Mouse (Mus musculus): ENCODE measurements around the gene Plxnc1.

Gene Plxnc1

GRCm38 (mm10) chr10:94918618-94919017 lies 26.0 kb downstream of the Plxnc1 start:
- DNase-seq: no peak

- DNase-seq: no peak
These were observed 26.6 kb downstream of the Plxnc1 start for GRCm38 (mm10) chr10:94917990-94918389.

- DNase-seq: no peak
These were observed 27.3 kb downstream of the Plxnc1 start for GRCm38 (mm10) chr10:94917354-94917753.

GRCm38 (mm10) chr10:94916610-94917009 lies 28.0 kb downstream of the Plxnc1 start:
- DNase-seq: no peak

DNA sequence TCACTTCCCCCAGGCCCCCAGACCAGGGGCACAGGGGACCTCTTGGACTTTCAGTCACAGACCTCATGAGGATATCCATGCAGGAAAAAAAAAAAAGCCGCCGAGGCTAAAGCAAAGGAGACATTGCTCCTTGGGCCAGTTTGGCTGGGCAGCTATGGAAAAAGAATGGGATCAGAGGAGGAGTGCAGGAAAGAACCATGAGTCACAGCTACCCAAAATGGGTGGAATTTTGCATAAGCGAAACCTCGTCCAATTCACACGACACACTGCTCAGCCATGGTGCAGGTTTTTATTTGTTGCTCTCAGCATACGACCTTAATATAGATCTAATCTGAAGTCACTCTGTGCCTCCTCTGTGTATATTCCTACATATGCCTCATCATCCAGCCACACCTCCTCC lies 28.9 kb downstream of the Plxnc1 start:
- DNase-seq: no peak

GRCm38 (mm10) chr10:94914081-94914480 lies 30.6 kb downstream of the Plxnc1 start:
- peak; percentile 34 for DNase-seq

- no peak for DNase-seq
These were observed 31.3 kb downstream of the Plxnc1 start for GRCm38 (mm10) chr10:94913336-94913739.

DNA sequence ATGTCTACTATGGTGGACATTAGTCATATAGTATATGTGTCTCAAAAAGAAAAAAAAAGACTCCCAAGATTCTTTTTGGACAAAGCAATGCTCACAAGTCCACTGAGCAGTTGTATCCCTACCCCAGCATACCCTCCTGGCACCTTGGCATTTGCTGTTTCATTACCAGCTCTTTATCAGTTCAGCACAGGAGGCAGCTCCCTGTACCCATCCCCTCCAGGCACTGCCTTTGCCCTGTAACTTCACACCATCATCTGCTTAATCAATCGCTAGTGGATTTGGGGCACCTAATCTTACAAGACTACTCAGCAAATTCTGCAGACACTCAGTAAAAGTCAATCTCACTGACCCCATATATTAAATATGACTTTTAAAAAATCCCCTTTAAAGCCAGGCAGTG lies 32.1 kb downstream of the Plxnc1 start:
- no peak for DNase-seq

GRCm38 (mm10) chr10:94911102-94911501 lies 33.5 kb downstream of the Plxnc1 start:
- DNase-seq: no peak

DNA sequence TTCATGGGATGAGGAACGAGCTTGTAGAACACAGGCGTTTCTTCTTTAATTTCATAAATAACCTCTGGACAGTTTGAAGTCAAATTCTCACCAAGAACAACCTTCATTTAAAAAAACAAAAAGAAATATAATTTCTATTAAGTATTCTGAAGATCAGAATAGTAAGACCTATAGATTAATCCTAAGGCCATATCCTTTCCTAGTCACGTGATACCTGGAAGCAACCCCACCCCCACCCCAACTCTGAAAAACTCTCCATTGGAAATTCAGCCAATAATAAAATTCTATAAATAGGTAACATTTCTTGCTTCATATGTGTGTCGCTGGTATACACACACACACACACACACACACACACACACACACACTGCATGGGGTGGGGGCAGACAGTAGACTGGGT lies 34.1 kb downstream of the Plxnc1 start:
- no peak for DNase-seq

- DNase-seq: no peak
These were observed 34.8 kb downstream of the Plxnc1 start for GRCm38 (mm10) chr10:94909789-94910188.

DNA sequence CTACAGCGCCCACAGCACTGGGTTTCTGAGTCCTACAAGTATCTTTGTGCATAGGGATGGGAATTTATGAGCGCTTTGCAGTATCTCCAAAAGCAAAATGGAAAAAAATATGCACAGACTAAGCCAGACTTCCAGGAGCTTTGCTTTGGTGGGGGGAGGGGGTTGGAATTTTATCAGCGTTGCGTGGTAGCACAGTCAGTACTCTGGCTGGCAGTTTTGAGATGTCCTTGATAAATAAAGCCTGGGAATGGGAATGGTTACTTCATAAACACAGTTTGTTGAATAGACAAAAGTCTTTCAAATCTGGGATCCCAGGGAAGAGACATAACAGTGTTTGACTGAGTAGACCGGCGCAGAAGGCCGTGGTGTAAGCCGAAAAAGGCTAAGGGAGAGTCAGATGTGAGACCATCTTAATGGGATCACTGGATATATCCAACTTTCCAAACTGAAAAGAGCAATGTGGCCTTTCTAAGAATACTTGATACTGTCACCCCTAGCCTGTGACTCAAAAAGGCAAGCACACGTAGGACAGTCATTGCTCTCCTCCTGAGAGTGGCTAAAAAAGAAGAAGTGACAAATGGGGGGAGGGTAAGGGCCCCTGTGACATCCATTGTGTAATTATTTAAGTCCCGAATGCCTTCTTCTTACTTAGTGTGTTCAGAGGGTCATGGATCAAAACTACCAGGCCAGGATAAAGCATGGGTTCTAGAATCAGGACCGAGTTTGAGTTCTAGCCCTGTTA lies 35.5 kb downstream of the Plxnc1 start:
- peak; percentile 39 for DNase-seq

GRCm38 (mm10) chr10:94905689-94906473 lies 38.8 kb downstream of the Plxnc1 start:
- no peak for DNase-seq

GRCm38 (mm10) chr10:94905219-94905618 lies 39.4 kb downstream of the Plxnc1 start:
- no peak for DNase-seq

- no peak for DNase-seq
These were observed 47.7 kb downstream of the Plxnc1 start for GRCm38 (mm10) chr10:94896950-94897349.

GRCm38 (mm10) chr10:94896311-94896710 lies 48.3 kb downstream of the Plxnc1 start:
- no peak for DNase-seq

DNA sequence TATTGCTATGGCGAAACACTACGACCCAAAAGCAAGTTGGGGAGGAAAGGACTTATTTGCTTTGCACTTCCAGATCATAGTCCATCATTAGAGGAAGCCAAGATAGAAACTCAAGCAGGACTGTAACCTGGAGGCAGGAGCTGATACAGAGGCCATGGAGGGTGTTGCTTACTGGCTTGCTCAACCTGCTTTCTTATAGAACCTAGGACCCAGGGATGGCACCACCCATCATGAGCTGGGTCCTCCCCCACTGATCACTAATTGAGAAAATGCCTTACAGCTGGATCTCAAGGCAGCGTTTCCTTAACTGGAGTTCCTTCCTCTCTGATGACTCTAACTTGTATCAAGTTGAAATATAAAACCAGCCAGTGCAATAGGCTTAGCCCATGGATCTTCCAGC lies 48.8 kb downstream of the Plxnc1 start:
- DNase-seq: no peak

DNA sequence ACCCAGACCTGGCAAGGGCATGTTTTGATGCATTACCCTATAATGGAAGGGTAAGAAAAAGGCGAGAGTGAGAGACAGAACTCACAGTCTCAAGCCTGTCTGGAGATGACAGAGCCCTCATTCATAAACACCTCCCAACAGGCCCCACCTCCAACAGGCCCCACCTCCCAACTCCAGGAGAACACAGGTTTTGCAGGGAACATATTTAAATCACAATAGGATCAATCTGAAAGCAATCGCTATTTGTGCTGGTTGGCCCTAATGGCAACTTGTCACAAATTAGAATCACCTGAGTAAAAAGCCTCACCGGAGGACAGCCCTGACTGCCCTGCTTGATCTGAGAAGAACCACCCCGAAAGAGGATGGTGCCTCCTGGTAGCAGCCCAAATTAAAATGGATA lies 54.9 kb downstream of the Plxnc1 start:
- DNase-seq: no peak

DNA sequence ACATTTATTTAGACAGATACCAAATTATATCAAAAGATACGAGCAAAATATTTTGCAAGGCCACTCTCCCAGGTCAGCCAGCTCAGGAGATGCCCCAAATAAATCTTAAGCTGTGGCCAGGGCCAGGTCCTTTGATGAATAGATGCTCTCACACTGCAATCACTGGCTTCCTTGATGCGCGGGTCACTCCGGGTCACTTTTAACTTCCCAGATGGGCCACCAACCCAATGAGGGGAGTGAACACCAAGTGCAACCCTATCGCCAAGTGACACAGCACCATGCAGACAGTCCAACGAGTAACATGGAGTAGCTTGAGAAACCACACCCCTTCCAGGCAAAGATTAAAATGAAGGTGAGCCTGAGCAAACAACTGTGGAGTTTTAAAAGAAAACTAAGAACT lies 61.4 kb downstream of the Plxnc1 start:
- no peak for DNase-seq

DNA sequence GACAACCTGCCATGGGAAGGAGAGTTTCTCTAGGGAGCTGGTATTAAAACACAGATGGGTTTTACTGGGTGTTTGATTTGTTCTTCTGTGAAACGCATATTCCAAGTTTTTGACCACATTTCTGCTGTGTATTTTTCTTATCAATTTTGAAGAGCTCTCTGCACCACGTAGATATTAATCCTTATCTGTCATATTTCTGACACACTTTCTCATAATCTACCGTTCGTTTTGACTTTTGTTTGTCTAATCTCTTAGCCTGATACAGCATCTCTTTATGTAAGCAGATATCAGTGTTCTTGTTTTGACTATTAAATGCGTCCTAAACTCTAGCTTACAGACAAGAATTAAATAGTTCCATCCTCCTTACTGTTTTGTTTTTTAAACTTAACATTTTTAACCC lies 73.1 kb downstream of the Plxnc1 start:
- no peak for DNase-seq

DNA sequence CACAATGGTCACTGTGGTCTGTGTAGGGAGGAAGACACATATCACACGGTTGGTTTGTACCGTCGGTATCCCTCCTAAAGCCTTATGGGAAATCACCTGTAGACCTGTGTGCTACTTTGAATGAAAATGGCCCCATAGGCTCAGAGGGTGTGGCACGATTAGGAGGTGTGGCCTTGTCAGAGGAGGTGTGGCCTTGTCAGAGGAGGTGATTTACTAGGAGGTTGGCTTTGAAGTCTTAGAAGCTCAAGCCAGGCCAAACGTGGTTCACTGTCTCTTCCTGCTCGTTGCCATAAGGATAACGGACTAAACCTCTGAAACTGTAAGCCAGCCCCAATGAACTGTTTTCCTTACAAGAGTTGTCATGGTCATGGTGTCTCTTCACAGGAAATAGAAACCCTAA lies 73.5 kb downstream of the Plxnc1 start:
- DNase-seq: no peak

DNA sequence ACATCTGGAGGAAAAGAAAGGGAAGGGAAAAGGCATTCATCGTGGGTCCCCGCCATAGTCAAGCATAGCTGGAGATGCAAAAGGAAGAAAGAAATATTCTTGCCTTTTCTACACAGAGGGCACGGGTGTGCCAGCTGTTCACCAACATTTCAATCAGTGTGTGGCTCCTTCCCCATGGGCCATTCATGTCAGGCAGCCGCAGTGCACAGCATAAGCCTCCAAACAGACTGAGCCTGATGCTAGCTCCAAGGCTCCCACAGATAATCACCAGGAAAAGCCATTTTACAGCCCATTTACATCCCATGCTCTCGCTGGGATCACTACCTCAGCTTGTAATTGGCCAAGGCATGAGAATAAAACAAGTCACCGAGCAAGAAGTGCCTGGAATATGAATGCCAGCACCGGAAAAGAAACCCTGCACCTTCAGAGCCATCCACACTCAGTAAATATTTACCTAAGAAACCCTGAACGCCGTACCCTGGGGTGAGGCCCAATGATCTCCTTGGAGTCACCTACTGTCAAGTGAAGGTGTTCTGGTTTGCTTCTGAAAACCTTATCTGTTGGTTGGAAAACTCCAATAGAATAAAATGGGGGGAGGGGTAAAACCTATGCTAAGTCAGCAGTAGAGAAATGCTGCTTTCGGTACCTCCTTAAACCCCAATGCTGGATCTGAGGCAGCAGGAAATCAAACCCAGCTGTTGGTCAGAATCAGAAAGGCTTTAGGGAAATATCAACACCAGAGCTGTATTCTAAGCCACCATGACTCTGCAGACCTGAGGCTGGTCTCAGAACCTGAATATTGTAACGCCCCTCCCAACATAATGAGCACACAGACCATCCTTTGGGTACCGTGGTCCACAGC lies 77.4 kb downstream of the Plxnc1 start:
- no peak for DNase-seq

- DNase-seq: no peak
These were observed 79.4 kb downstream of the Plxnc1 start for GRCm38 (mm10) chr10:94865206-94865605.

Measured in lung, postnatal 10 days (tissue).